Mouse (Mus musculus) kidney, adult 9 months (tissue): ENCODE data around the gene 1700020A23Rik.

Experiments used
- DNase-seq: peaks from one replicate; pipeline ENCODE4 v3.0.0; 2022

1700020A23Rik gene

DNA sequence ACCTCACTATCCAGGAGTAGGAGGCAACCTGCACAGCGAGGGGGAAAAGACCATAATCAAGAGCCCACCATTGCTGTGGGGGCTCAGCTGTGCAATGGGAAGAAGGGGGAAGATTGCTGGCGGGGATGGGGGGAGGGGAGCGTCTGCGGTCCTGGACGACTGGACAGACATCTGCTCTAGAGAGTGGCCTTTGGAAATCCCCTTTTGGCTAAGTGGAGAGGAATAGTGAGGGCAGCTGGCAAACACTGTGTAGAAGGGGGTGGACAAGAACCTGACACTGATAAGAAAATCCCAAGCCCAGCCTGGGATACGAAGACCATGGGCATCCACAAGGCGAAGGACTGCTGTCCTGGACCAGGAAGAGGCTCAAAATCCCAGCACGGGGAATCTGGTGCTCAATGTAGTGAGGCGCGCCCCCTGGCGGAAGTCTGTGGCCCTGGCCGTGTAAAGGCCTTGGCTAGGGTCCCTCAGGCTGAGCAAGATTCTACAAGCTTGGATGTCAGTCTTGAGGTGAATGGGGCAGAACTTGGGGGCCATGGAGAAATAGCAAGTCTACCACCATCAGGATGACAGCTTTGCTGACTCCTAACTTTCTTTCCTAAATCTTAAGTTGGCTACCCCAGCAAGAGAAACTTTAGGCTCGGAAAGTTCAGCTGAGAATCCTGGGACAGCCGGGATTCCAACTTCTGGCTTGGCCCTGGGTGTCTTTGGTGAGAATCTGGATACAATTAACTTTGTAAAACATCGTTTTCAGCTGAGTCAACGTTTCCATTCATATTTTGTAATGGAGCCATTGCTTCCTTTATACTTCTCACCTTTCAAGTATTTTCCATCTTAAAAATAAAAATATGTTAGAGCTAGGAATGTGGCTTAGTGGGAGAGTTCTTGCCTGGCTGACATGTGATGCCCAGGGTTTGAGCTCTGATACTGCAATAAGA, 6.8 kb downstream of the 1700020A23Rik start:
- DNase-seq, result peak; percentile 83

DNA sequence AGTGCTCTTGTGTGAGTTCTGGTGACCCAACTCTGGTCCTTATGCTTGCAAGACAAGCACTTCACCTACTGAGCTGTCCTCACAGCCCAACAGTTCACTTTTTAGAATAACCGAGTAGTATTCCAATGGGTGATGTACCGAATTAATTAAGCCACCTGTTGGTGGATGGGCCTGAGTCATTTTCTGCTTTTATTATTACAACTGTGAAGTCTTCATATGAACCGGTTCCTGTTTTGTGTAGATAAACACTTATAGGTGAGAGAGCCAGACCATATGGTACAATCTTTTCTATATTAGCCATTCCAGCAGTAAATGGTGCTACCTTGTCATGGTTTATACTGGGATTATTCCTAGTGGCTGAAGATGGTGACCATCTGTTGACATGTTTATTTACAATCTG, 7.7 kb downstream of the 1700020A23Rik start:
- no peak for DNase-seq

DNA sequence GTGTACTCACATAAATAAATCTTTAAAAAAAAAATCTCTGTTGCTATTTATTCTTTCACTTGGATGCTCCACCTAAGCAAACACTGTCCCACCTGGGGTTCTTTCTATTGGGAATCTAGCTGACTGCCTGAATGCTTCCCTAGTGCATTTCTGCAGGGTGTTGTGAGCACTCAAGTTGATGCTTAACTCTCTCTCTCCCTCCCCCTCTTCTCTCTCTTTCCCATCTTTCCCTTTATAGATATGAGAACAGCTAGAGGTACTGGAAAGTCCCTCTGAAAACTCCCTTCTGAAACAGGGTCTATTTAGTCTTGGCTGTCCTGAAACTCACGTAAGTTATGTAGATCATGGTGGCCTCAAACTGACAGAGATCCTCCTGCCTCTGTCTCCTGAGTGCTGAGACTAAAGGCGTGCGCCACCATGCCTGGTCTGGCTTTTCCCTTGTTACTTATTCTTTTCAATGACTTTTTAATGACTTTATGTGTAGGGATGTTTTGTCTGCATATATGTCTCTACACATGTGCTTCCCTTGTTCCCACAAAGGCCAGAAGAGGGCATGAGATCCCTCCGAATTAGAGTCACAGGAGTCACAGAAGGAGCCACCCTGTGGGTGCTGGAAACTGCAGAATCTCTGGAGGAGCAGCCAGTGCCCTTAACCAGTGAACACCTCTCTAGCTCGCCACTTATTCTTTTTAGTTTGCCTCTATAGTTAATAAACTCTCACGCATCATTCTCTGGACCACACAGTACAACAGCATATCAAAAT, 9.2 kb downstream of the 1700020A23Rik start:
- DNase-seq, result no peak

DNA sequence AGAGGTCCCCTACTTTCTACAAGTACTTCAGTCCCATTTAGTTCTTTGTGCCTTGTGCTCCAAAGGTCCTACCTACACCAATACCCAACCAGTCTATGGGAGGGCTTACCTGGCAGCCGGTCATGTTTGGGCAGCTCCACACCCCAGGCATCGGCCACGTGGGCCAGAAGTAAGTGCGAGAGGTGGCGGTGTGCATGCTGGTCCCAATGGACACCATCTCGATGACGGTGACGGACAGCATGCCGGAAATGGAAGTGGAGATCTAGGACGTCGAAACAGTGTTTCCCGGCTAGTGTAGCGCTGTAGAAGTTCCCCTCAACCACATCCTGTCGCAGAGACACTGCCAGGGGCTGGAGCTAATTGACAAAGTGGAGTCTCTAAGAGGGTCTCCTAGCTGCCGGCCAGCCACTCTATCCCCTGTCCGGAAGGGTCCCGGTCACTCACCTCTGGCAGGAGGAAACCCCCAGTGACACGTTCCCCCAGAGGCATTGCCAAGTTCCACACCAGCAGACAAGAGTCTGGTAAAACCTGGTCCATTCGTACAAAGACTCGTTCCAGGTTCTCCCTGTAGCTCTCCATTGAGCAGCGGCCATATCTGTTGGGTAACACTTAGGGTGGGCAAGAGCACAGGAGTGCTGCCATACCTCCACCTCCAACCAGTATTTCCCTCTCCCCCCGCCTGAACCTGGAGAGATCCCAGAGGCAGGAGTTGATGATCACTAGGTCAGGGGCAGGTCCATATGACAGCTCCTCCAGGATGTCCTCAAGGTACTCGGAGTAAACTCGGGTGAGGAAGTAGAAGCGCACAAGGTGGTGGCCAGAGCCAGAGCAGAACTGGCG, 16.9 kb downstream of the 1700020A23Rik start:
- no peak for DNase-seq

DNA sequence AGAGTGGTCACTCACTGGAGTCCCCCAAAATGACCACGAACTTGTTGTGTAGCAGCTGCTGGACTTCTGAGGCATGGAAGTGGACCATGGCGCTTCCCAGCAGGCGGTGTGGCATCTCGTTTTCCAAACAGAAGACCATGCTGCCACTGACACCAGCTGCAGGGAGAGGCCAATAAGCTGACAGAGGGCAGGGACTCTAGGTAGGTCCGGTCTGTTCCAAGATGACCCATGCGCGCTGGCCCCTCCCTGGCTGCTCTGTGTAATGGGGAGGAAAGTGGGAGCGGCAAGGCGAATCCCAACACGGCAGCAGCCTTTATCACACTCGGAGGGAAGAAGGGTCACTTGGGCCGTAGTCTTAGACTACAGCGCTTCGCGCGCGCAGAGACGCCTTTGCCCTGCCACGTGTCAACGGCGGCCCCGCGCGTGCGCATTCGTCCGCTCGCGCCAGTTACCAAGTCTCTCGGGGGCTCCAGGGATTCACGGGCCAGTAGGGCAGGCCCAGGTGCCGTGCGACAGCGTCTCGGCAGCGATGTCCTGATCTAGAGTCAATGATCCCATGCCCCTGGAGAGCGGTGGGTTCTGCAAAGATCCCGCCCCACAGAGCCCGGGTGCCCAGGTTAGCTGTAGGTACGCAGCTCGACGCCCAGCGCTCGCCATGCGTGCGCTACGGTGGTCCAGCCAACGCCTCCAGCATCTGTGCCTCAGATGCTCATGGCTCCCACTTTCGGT, 18.5 kb downstream of the 1700020A23Rik start:
- peak; percentile 77 for DNase-seq

DNA sequence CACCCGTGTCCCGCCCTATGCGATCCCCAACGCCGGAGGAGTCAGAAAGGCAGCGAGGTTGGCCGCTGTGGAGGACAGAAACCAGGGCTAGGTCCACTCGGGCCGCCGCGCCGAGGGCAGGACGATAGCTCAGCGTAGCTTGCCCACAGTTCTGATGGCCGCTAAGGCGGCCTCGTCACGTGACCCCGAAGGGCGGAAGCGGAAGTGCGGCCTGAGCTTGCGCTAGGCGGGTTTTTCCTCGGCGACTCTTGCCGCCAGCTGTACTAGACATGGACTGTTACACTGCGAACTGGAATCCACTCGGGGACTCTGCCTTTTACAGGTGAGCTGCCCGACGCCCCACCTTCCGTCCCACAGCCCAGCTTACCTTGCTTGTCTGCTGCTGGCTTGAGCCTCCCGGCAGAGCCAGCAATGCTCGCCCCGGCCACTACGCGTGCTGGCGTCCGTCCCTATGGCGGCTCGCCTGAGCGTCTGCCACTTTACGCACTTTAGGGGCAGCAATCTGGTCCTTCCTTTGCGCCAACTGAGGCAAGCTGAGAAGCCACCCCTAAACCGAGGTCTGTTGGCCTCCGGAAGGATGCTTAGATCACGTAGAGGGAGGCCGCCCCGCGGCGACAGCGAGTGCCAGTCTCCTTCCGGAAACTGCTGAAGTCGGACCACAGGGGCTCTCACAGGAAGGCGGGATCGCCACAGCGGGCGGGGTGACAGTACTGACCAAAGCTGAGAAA, 19.2 kb downstream of the 1700020A23Rik start, which contains the start of the genes Vps16 and Pced1a:
Gene Vps16, plus strand, starts transcription at position 214 of the 728 bp plus-strand sequence.
Gene Pced1a, minus strand, starts transcription at position 576 of the 728 bp plus-strand sequence.
- peak; percentile 92 for DNase-seq

GRCm38 (mm10) chr2:130425112-130425511, 20.1 kb downstream of the 1700020A23Rik start:
- peak; percentile 28 for DNase-seq

GRCm38 (mm10) chr2:130429851-130430250, 24.8 kb downstream of the 1700020A23Rik start:
- no peak for DNase-seq

DNA sequence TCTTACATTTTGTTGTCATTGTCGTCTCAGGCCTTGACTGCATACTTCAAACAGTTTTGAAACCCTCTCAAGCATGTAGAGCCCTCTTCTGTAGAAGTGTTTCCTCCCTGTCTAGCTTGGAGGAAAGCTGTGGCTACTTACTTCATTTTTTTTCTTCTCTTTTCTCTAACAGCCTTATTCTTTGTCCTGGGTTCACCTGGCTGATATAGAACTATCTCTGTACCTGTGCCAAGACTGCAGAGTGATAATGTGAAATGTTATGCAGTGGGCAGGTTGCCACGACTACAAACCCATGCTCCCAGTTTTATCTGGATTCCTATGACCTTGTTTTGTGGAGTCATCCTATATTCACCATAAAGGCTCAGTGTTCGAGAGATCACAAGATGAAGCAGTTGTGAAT, 25.4 kb downstream of the 1700020A23Rik start:
- no peak for DNase-seq

DNA sequence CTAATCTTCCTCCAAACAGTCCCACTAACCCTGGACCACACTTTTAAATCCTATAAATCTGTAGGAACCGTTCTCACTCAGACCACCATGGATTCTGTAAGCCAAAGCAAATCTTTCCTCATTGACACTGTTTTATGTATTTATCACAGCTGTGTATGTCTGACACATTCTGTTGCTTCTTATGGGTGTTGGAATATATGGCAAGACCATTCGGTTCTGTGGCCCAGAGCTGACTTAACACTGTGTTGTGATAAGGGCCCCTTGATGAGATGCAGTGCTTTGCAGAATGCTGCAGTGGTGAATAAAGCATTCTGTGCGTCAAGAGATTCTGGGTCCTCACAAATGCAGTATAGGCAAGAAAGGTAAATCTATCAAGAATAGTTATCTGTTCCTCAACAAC, 27.1 kb downstream of the 1700020A23Rik start:
- no peak for DNase-seq

DNA sequence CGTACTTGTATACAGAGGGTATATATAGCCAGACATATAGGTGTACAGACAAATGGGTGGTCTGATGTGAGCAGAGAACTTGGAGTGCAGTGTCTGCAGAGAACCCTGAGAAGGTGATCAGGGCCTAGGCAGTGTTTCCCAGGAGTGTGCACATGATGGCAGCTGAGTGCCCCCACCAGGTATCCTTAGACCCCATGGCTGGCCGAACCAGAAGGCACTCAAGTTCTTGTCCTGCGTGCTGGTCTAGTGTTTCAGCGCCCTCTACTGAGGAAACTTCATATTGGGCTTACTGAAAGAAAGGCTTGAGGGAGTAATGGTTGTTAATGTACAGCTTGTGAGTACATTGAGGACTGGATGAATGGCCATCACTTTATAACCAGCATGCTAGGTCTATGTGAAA, 28.1 kb downstream of the 1700020A23Rik start:
- DNase-seq, result peak; percentile 63

- DNase-seq, result no peak
Measured at GRCm38 (mm10) chr2:130436769-130437168, 31.7 kb downstream of the 1700020A23Rik start.

- no peak for DNase-seq
Measured at GRCm38 (mm10) chr2:130438861-130439260, 33.8 kb downstream of the 1700020A23Rik start.

DNA sequence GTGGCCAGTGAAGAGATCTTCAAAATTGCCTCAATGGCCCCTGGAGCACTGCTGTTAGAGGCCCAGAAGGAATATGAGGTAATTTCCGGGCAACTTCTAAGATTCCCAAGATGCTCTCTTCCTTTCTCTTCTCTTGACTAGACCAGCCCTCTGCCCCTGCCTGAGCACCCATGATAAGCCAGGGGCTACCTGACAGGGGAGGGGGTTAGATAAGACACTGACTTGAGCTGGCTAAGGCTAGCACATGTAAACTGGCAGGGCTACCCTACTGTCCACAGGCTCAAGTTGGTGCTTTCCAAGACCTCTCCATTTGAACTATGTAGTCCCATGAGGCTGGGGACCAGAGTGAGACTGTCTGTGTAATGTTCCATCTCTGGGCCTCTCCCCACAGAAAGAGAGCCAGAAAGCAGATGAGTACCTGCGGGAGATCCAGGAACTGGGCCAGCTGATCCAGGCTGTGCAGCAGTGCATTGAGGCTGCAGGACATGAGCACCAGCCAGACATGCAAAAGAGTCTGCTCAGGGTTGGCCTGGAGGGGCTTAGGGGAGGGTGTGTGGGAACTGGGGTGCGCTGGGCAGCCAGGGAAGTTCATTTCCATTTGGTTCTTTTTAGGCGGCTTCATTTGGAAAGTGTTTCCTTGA, 34.9 kb downstream of the 1700020A23Rik start:
- DNase-seq, result no peak

DNA sequence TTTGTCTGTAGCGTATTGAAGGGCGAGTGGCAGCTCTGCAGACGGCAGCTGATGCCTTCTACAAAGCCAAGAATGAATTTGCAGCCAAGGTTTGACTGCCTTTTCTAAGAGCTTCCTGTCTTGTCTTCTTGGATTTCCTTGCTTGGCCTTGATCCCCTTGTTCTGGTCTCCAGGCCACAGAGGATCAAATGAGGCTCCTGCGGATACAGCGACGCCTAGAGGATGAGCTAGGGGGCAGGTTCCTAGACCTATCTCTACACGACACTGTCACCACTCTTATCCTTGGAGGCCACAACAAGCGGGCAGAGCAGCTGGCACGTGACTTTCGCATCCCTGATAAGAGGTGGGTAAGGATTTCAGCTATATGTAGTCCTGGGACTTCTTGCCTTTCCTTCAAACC, 37.1 kb downstream of the 1700020A23Rik start:
- no peak for DNase-seq

GRCm38 (mm10) chr2:130448449-130448848, 43.4 kb downstream of the 1700020A23Rik start:
- no peak for DNase-seq

DNA sequence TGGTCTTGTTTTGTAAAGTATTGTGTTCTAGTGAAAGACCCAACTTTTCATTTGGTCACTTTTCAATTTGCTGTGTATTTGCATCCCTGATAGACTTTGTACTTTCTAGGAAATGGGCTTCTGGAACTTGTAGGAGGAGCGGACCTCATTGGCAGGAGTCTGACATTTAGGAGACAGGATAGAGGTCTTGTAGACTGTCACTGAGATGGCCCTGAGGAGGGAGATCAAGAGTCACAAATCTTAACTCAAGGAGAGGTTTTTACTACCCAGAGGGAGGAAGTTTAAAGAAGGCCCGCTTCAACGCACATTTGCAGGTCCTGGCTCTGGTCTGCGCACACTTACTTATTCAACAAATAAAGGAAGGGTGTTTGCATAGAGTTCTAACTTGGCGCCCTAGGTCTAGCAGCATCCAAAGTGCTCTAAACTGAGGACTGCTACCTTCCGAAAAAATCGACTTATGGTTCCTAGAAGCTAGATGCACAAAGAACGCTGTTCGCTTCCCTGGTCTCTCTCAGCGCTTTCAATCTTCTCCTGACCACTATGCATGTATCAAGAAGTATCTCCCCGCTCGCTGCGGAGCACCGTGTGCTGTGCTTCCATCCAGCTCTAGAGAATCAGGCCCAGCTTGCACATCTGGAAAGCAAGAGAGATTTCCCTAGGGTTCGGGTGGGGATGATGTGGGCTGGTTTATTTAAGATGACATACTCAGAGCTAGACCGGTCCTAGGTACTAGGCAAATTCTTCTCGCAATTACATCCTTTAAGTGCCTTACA, 44.1 kb downstream of the 1700020A23Rik start:
- peak; percentile 59 for DNase-seq

DNA sequence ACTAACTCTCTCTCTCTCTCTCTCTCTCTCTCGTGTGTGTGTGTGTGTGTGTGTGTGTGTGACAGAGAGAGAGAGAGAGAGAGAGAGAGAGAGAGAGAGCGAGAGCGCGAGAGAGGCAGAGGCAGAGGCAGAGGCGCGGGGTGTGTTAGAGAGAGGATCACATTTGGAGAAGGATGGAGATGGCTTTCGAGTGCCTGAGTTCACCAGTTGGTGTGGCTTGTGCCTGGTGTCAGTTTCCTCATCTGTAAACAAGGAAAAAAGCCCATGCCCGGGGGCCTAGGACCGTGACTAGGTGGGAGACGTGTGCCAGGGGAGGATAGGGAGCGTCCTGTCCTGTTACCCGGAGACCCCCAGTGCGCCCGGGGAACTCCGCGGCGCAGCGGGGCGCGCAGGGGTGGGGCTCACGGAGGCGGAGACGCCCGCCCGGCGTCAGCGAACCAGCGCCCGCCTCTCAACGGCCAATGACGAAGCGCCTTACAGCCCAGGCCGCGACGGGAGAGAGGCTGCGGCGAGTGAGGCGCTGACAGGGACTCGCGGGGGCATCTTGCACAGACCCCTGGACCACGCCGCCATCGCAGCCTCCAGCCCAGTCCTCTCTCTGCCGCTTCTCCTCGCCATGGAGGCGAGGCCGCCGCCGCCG, 44.9 kb downstream of the 1700020A23Rik start, which contains the start of gene Ptpra:
Gene Ptpra, plus strand, starts transcription at position 485 of the 640 bp plus-strand sequence.
- DNase-seq, result peak; percentile 89

GRCm38 (mm10) chr2:130450434-130450796, 45.4 kb downstream of the 1700020A23Rik start:
- DNase-seq, result peak; percentile 67
